Mouse (Mus musculus) hindbrain, embryonic 13.5 days (tissue): ENCODE results near the gene Stx4a. TPM values are rescaled to one million over a fixed set of nuclear protein-coding genes. Genes with fewer than 3 reads are reported as not detected.

Source experiments
- ATAC-seq: fragments of 200-750 bp; cut with Nextera tagmentation; 2 replicates; pipeline ENCODE4 v1.8.0; 2017; ENCODE audit warnings: moderate TSS enrichment; ENCODE audit not compliant: low FRiP score
- H3K27ac ChIP-seq: fragments of 300-500 bp; sonication (generic); 2 replicates; pipeline ENCODE4 v1.5.1; 2015; ENCODE audit warnings: inconsistent platforms, mild to moderate bottlenecking, moderate library complexity
- H3K27me3 ChIP-seq: fragments of 300-500 bp; sonication (generic); 2 replicates; pipeline ENCODE4 v1.6.1; 2015; ENCODE audit warnings: mild to moderate bottlenecking, inconsistent platforms
- H3K36me3 ChIP-seq: fragments of 300-500 bp; sonication (generic); 2 replicates; pipeline ENCODE4 v1.6.1; 2015; ENCODE audit warnings: mild to moderate bottlenecking, inconsistent platforms
- H3K4me1 ChIP-seq: fragments of 300-500 bp; sonication (generic); replicated peaks from 2 replicates; pipeline ENCODE4 v1.6.1; 2015; ENCODE audit warnings: inconsistent platforms
- H3K4me2 ChIP-seq: fragments of 300-500 bp; sonication (generic); 2 replicates; pipeline ENCODE4 v1.6.1; 2015; ENCODE audit warnings: inconsistent platforms, mild to moderate bottlenecking, moderate library complexity
- H3K4me3 ChIP-seq: fragments of 300-500 bp; sonication (generic); 2 replicates; pipeline ENCODE4 v1.5.1; 2015; ENCODE audit warnings: mild to moderate bottlenecking, inconsistent platforms
- H3K9ac ChIP-seq: fragments of 300-500 bp; sonication (generic); 2 replicates; pipeline ENCODE4 v1.6.1; 2015; ENCODE audit warnings: mild to moderate bottlenecking, inconsistent platforms
- H3K9me3 ChIP-seq: fragments of 300-500 bp; sonication (generic); 2 replicates; pipeline ENCODE4 v1.6.1; 2016; ENCODE audit warnings: inconsistent platforms
- WGBS: fragments of 180-500 bp; shearing (Covaris S2); methylation state at CpG from one replicate; pipeline ENCODE4 v1.1.7; 2015; 5-methylcytosine and 5-hydroxymethylcytosine counted together
- polyA plus RNA-seq: library from polyadenylated mRNA; unstranded; fragments of >200 nt; fragmentation: Nextera tagmentation; extraction: Ambion mirVana; gene quantifications from 2 replicates; pipeline ENCODE4 v1.2.1, GENCODE M21; 2015

Stx4a gene
- polyA plus RNA-seq, 1 experiment from 2014 or later = 22.2 TPM

DNA sequence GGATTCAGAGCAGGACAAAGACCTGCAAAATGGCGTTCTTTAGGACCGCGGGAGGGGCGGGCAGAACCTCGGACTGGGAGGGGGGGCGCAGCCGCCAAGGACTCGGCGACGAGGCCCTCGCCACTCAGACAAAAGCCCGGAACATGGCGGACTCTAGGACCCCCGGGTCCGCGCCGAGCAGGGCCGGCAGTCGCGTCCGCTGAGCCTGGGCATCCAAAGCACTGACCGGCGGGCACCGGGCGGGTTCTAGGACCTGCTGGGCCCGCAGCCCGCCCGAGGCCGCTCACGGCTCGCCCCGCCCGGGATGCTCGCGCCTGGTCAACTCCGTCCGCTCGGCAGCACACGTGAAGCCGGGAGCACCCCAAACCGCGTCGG is 51.5 kb downstream of the Stx4a start:
- Histone ChIP-seq H3K4me1 (peaks cover 39% of the 10 kb centered on the region), H3K4me2 (peak overlapping the region; percentile 91), H3K27me3 (no peaks in the 10 kb centered on the region), H3K4me3 (peak overlapping the region; percentile 94), H3K9ac (peak overlapping the region; percentile 91), H3K27ac (peak overlapping the region; percentile 100), H3K9me3 (no peaks in the 10 kb centered on the region), H3K36me3 (peaks cover 40% of the 10 kb centered on the region)
- peak; percentile 95 for ATAC-seq
- WGBS = under 1% methylated on average over 36 of the region's 43 CpGs

DNA sequence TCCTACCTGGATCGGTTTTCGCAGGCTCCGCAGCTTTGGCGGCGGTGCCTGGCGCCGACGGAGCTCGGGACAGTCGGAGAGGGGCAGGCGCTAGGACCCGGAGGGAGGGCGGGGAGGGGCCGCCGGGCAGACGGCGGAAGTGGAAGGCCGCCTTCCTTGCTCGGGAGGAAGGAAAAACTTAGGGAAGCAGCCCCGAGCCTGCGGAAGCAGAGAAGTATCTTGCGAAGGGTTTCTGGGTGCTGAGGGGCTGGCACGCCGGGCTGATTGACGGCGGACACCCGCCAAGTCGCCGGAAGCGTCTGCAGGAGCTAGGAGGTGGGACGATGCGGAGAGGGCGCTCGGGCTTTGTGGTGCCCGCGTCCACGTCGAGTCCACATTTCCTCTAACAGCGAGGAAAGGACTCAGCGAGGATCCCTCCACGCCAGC is 52.0 kb downstream of the Stx4a start, which contains the start of gene Zfp646:
Zfp646 (plus strand) TSS at position 181 of the 426 bp plus-strand sequence.
- H3K27ac ChIP-seq = peak within 1 kb of the TSS; percentile 100
- peak within 1 kb of the TSS; percentile 91 for H3K9ac ChIP-seq
- H3K4me2 ChIP-seq = peak within 1 kb of the TSS; percentile 91
- H3K36me3 ChIP-seq = peaks cover 43% of the 10 kb centered on the region
- ATAC-seq = peak; percentile 91
- no peaks in the 10 kb centered on the region for H3K27me3 ChIP-seq
- H3K4me1 ChIP-seq = peaks cover 39% of the 10 kb centered on the region
- under 1% methylated on average over 41 of the region's 41 CpGs for WGBS
- peak within 1 kb of the TSS; percentile 94 for H3K4me3 ChIP-seq
- H3K9me3 ChIP-seq = no peaks in the 10 kb centered on the region

DNA sequence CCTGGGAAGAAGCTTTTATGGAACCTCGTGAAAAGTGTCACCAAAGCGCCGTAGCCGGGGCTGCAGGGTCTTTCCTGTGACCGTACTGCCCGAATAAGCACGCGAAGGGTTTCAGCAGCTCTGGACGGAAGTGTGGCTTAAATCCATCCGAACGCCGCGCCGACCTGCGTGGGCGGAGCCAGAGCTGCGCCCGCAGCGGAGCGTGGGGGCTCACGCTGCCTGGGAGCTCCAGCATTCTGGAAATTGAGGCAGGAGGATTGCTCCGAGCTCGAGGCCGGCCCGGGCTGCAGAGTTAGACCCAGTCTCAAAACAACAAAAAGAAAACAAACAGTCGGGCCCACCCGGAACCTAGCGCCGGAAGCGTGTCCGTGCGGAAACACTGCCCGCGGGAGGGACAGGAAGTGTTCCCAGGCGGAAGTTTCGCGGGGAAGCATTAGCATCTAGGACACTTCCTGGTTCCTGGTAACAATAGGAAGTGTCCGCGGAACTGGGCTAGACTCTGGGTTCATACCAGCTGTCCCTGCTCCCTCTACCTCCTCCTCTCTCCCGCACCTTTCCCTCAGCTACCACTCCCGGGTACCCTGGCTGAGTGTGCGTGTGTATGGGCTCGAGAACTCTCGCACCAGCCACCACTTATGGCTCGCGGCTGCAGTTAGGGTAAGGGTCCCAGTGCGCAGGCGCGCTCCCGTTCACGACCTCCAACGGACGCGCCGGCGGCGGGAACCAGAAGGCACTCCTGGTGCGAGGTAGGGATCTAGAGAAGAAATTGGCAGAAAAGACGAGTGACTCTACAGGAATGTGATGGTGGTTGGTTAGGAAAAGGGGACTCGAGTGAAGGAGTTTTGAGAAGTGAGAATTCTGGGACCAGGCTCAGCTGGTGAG is 52.6 kb downstream of the Stx4a start, which contains the start of gene Zfp668:
Zfp668 (minus strand) TSS at position 362 of the 882 bp plus-strand sequence.
- peak within 1 kb of the TSS; percentile 100 for H3K27ac ChIP-seq
- peak within 1 kb of the TSS; percentile 91 for H3K9ac ChIP-seq
- peak within 1 kb of the TSS; percentile 94 for H3K4me3 ChIP-seq
- peaks cover 39% of the 10 kb centered on the region for H3K4me1 ChIP-seq
- WGBS = under 1% methylated on average over 60 of the region's 60 CpGs
- H3K9me3 ChIP-seq = no peaks in the 10 kb centered on the region
- ATAC-seq = peak; percentile 52
- peaks cover 47% of the 10 kb centered on the region for H3K36me3 ChIP-seq
- H3K27me3 ChIP-seq = no peaks in the 10 kb centered on the region
- H3K4me2 ChIP-seq = peak within 1 kb of the TSS; percentile 91

DNA sequence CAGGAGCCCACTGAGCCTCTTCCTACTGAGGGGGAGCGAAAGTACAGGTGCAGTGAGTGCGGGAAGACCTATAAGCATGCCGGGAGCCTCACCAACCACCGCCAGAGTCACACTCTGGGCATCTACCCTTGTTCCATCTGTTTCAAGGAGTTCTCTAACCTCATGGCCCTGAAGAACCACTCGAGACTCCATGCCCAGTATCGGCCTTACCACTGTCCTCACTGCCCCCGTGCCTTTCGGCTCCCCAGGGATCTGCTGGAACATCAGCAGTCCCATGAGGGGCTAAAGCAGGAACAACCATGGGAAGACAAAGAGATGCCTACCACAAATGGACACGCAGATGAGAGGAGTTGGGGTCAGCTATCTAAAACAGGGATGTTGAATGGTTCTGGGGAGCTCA is 55.2 kb downstream of the Stx4a start:
- Histone ChIP-seq H3K27me3 (no peaks in the 10 kb centered on the region), H3K4me2 (no peak overlapping the region), H3K4me3 (no peak overlapping the region), H3K36me3 (peaks cover 62% of the 10 kb centered on the region), H3K9ac (no peak overlapping the region), H3K9me3 (no peaks in the 10 kb centered on the region), H3K4me1 (peaks cover 43% of the 10 kb centered on the region), H3K27ac (no peak overlapping the region)
- whole genome bisulfite sequencing = 97% methylated on average over 9 of the region's 9 CpGs
- ATAC-seq = no peak

DNA sequence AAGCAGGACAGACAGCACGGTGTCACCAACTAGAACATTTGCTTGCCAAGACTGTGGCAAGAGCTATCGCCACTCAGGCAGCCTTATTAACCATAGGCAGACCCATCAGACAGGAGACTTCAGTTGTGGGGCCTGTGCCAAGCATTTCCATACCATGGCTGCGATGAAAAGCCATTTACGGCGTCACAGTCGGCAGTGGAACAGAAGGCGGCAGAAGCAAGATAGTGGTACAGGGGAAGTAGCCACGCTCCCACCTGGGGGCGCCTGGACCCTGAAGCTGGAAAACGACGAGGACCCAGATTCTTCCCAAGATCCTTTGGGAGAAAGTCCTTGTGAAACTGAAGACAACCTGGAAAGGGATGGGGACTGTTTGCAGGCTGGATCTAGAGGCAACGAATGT is 56.3 kb downstream of the Stx4a start:
- Histone ChIP-seq H3K36me3 (peaks cover 73% of the 10 kb centered on the region), H3K27ac (no peak overlapping the region), H3K4me2 (no peak overlapping the region), H3K4me3 (no peak overlapping the region), H3K9me3 (no peaks in the 10 kb centered on the region), H3K9ac (no peak overlapping the region), H3K4me1 (peaks cover 50% of the 10 kb centered on the region), H3K27me3 (no peaks in the 10 kb centered on the region)
- no peak for ATAC-seq
- WGBS = 86% methylated on average over 12 of the region's 12 CpGs

DNA sequence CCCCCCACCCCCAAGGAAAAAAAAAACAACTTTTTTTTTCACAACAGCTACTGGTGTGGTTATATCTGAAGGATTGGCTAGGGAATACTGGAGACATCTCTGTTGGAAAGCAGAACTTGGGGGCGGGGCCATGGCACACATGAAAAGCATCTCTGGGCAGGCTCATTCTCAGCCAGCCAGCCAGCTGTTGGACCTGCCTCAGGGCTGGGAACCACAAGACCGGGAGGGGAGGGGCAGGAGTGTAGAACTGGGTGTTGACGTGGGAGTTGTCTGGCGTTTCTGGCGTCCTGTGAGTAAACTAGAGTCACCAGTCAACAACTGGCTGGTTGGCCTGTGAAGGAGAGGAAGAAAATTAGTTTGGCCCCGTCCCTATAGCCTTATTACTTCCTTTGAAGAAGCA is 61.9 kb downstream of the Stx4a start:
- Histone ChIP-seq H3K9ac (no peak overlapping the region), H3K36me3 (peaks cover 99% of the 10 kb centered on the region), H3K4me1 (peaks cover 36% of the 10 kb centered on the region), H3K4me2 (no peak overlapping the region), H3K27me3 (no peaks in the 10 kb centered on the region), H3K9me3 (no peaks in the 10 kb centered on the region), H3K4me3 (no peak overlapping the region), H3K27ac (no peak overlapping the region)
- ATAC-seq = no peak
- WGBS = 76% methylated on average over 6 of the region's 6 CpGs

DNA sequence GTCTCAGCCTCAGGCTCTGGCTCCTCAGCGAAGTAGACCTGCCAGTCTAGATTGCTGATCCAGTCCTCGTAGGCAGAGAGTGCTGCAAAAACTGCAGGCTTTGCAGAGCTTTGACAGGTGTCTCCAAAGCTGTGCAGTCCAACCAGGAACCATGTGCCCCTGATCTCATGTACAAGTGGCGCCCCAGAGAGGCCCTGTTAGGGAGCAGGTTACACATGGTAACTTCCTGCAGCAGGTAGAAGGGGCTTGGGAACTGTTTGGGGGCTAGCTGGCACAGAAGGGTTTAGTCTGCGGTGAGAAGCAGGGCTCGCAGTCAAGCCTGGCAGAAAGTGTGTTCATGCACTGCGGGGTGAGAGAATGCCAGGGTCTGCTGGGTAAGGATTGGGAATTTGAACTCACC is 62.5 kb downstream of the Stx4a start:
- Histone ChIP-seq H3K36me3 (peaks cover 95% of the 10 kb centered on the region), H3K27me3 (no peaks in the 10 kb centered on the region), H3K9ac (0 out of 2 replicates have a peak overlapping the region, but pooled peaks have one; percentile 35), H3K9me3 (no peaks in the 10 kb centered on the region), H3K4me2 (no peak overlapping the region), H3K4me1 (peaks cover 36% of the 10 kb centered on the region), H3K27ac (no peak overlapping the region), H3K4me3 (no peak overlapping the region)
- no peak for ATAC-seq
- WGBS = 94% methylated on average over 6 of the region's 6 CpGs

DNA sequence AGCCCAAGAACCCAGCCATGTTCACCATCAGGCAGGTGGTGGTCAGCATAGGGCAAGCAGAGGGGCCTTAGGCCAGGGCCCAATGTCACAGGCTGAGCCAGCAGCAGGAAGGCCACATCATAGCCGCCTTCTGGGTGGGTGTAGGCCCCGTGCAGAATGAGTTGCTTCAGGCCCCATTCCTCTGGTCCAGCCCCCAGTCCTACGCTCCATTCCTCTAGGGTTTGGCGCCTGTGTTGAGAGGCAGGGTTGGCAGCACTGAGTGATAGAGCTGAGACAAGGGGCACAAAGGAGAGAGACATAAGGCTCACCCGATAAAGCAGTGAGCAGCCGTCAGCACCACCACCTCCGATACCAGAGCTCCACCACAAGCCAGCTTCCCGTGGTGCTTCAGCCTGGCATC is 63.1 kb downstream of the Stx4a start:
- Histone ChIP-seq H3K4me1 (peaks cover 35% of the 10 kb centered on the region), H3K9me3 (no peaks in the 10 kb centered on the region), H3K27me3 (no peaks in the 10 kb centered on the region), H3K9ac (no peak overlapping the region), H3K4me2 (no peak overlapping the region), H3K27ac (no peak overlapping the region), H3K36me3 (peaks cover 89% of the 10 kb centered on the region), H3K4me3 (no peak overlapping the region)
- 87% methylated on average over 8 of the region's 8 CpGs for WGBS
- ATAC-seq = no peak

DNA sequence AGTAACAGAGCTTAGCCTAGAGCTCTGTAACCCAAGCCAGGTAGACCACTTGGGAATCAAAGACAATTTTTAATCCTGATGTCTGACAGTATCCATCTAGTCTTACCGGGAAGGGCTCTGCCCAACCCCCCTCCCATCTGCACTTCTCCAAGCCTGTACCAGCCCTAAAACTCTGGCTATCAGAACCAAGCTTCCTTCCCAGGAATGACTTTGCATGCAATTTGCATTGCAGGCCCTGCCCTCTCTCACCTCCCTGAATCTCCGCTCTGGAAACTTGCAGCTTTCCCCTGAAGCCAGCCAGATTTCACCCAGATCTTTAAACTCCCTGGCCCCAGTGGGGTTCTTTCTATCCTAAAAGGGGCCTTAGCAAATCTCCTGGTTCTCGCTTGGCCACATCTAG is 63.7 kb downstream of the Stx4a start:
- ATAC-seq = no peak
- Histone ChIP-seq H3K36me3 (peaks cover 88% of the 10 kb centered on the region), H3K4me3 (no peak overlapping the region), H3K27me3 (no peaks in the 10 kb centered on the region), H3K9me3 (no peaks in the 10 kb centered on the region), H3K27ac (no peak overlapping the region), H3K4me2 (no peak overlapping the region), H3K4me1 (peaks cover 29% of the 10 kb centered on the region), H3K9ac (no peak overlapping the region)
- 81% methylated on average over 3 of the region's 3 CpGs for WGBS

DNA sequence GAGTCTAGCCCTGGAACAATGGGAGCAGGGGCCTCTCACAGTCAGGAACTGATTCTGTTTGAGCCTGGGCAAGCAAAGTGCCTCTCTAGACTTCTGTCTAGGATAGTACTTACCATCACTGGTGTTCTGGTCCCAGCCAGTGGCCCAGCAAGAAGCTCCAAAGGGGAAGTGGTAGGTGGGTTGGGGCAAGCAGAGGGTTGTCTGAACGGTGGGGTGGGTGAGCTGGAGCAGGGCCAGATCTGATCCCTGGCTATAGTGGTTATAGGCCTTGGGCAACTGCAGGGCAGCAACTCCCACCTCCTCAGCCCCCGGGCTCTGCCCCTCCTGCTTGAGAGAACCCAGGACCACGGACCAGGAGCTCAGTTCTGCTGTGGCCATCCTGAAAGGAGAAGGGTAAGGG is 64.7 kb downstream of the Stx4a start:
- peaks cover 84% of the 10 kb centered on the region for H3K36me3 ChIP-seq

DNA sequence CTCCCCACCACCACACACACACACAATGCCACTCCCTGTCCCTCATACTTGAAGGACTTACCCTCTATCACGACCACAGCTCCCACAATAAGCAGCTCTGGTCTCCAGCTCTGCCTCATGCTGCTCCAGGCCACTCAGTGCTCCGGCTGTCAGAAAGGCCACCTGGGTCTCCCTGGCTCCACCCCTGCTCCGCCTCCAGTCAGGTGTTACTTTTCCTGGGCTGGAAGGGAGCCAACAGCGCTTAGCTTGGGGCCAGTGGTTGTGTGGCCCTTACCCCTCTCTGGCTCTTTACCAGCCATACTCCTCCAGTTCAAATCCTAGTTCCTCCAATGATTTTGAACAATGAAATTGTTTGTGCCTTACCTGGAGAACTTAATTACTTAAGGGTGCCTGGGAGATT is 66.7 kb downstream of the Stx4a start, which contains the start of gene Prss53:
Prss53 (minus strand) TSS at position 173 of the 400 bp plus-strand sequence.
- no peak within 1 kb of the TSS for H3K27ac ChIP-seq
- H3K4me3 ChIP-seq = no peak within 1 kb of the TSS
- peaks cover 64% of the 10 kb centered on the region for H3K36me3 ChIP-seq

More for the DNA sequence above, 64.7 kb downstream of the Stx4a start:
- Histone ChIP-seq H3K27me3 (no peaks in the 10 kb centered on the region), H3K27ac (no peak overlapping the region), H3K9me3 (no peaks in the 10 kb centered on the region), H3K9ac (no peak overlapping the region), H3K4me1 (peaks cover 19% of the 10 kb centered on the region), H3K4me2 (no peak overlapping the region), H3K4me3 (no peak overlapping the region)
- ATAC-seq = no peak
- WGBS = 79% methylated on average over 3 of the region's 3 CpGs

DNA sequence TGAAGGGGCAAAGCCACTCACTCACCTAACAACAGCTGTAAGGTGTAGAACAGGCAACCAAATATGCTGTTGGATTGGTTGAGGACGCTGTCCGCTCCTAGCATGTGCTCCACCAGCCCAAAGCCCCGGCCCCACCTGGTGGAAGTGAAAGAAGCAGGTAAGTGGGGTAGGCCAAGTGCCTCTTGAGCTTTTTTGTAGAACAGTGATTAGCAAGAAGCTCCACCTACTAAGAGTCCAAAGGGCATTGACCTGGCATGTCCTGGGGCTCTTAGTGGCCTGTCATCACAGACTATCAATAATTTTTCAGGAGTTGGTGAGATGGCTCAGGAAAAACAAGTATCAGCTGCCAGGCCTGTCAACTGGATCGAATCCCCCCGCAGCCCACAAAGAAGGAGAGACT is 70.4 kb downstream of the Stx4a start:
- H3K36me3 ChIP-seq = peaks cover 28% of the 10 kb centered on the region
- no peak overlapping the region; the same call in 1 of the 2 replicates for H3K27ac ChIP-seq
- peaks cover 14% of the 10 kb centered on the region for H3K4me1 ChIP-seq
- WGBS = 88% methylated on average over 5 of the region's 5 CpGs
- peak overlapping the region; percentile 62 for H3K4me3 ChIP-seq
- H3K9me3 ChIP-seq = no peaks in the 10 kb centered on the region
- peak overlapping the region; percentile 78 for H3K9ac ChIP-seq
- H3K4me2 ChIP-seq = peak overlapping the region; percentile 79
- peaks cover 1% of the 10 kb centered on the region; the same call in 1 of the 2 replicates for H3K27me3 ChIP-seq
- no peak for ATAC-seq

More for the DNA sequence above, 66.7 kb downstream of the Stx4a start, which contains the start of gene Prss53:
- peaks cover 14% of the 10 kb centered on the region for H3K4me1 ChIP-seq
- H3K9me3 ChIP-seq = no peaks in the 10 kb centered on the region
- ATAC-seq = no peak
- 39% methylated on average over 4 of the region's 4 CpGs for WGBS
- H3K9ac ChIP-seq = 0 out of 2 replicates have a peak within 1 kb of the TSS, but pooled peaks have one; percentile 8
- no peaks in the 10 kb centered on the region for H3K27me3 ChIP-seq
- no peak within 1 kb of the TSS for H3K4me2 ChIP-seq
